Mouse (Mus musculus): ENCODE results near the gene Pole3. TPM values are rescaled to one million over a fixed set of nuclear protein-coding genes. Genes with fewer than 3 reads are reported as not detected.
"Not testable (repeated sequence)": the region's sequence is repeated elsewhere in the genome, so short reads cannot be mapped to it uniquely, and the experiment has no call there.

The Pole3 gene
- polyA plus RNA-seq, 1 experiment from 2014 or later, result 88.6 TPM

GRCm38 (mm10) chr4:62480709-62481605 lies 43.9 kb downstream of the Pole3 start:
- no peak overlapping the region for H3K27ac ChIP-seq
- WGBS, result 56% methylated on average over 10 of the region's 10 CpGs
- no peaks in the 10 kb centered on the region for H3K9me3 ChIP-seq
- H3K4me3 ChIP-seq, result no peak overlapping the region
- no peaks in the 10 kb centered on the region for H3K36me3 ChIP-seq
- peaks cover 6% of the 10 kb centered on the region; the same call in 1 of the 2 replicates for H3K4me1 ChIP-seq
- no peak overlapping the region for H3K4me2 ChIP-seq (replicated peaks)
- no peak for ATAC-seq (ENCODE audit: low FRiP score, low read depth)
- H3K9ac ChIP-seq, result no peak overlapping the region
- H3K27me3 ChIP-seq (replicated peaks), result peaks cover 17% of the 10 kb centered on the region

GRCm38 (mm10) chr4:62479937-62480708 lies 44.7 kb downstream of the Pole3 start, which contains the start of gene Bspry:
TSS of gene Bspry (plus strand) at chr4:62480053.
- H3K9me3 ChIP-seq, result no peaks in the 10 kb centered on the region
- H3K4me2 ChIP-seq (replicated peaks), result peak within 1 kb of the TSS; percentile 82
- peaks cover 6% of the 10 kb centered on the region; the same call in 1 of the 2 replicates for H3K4me1 ChIP-seq
- peak within 1 kb of the TSS; percentile 40 for H3K4me3 ChIP-seq
- H3K36me3 ChIP-seq, result no peaks in the 10 kb centered on the region
- H3K27ac ChIP-seq, result no peak within 1 kb of the TSS
- 2% methylated on average over 71 of the region's 71 CpGs for WGBS
- peak within 1 kb of the TSS; percentile 38; the same call in 1 of the 2 replicates for H3K9ac ChIP-seq
- peaks cover 17% of the 10 kb centered on the region for H3K27me3 ChIP-seq (replicated peaks)
- ATAC-seq (ENCODE audit: low FRiP score, low read depth), result peak; percentile 67

GRCm38 (mm10) chr4:62479593-62479936 lies 45.3 kb downstream of the Pole3 start:
- H3K36me3 ChIP-seq; H3K4me1 ChIP-seq; H3K9ac ChIP-seq; ATAC-seq (ENCODE audit: low FRiP score, low read depth); H3K9me3 ChIP-seq; H3K27ac ChIP-seq: not testable (repeated sequence)
- WGBS, result 15% methylated on average over 11 of the region's 11 CpGs
- Histone ChIP-seq H3K4me2 (replicated peaks) (peak overlapping the region; percentile 82), H3K4me3 (peak overlapping the region; percentile 40), H3K27me3 (replicated peaks) (peaks cover 17% of the 10 kb centered on the region)

- no peaks in the 10 kb centered on the region for H3K9me3 ChIP-seq
- peaks cover 6% of the 10 kb centered on the region; the same call in 1 of the 2 replicates for H3K4me1 ChIP-seq
- H3K27ac ChIP-seq, result no peak overlapping the region
- no peak for ATAC-seq (ENCODE audit: low FRiP score, low read depth)
- no peak overlapping the region for H3K4me3 ChIP-seq
- no peak overlapping the region for H3K9ac ChIP-seq
- H3K27me3 ChIP-seq (replicated peaks), result peaks cover 17% of the 10 kb centered on the region
- H3K36me3 ChIP-seq, result no peaks in the 10 kb centered on the region
- 87% methylated on average over 6 of the region's 6 CpGs for WGBS
- no peak overlapping the region for H3K4me2 ChIP-seq (replicated peaks)
Observed at GRCm38 (mm10) chr4:62477542-62478244, 47.2 kb downstream of the Pole3 start.

- H3K36me3 ChIP-seq, result no peaks in the 10 kb centered on the region
- H3K4me3 ChIP-seq, result no peak overlapping the region
- H3K9ac ChIP-seq, result no peak overlapping the region
- WGBS, result 90% methylated on average over 6 of the region's 6 CpGs
- no peaks in the 10 kb centered on the region for H3K9me3 ChIP-seq
- no peak for ATAC-seq (ENCODE audit: low FRiP score, low read depth)
- no peak overlapping the region for H3K27ac ChIP-seq
- peaks cover 12% of the 10 kb centered on the region for H3K27me3 ChIP-seq (replicated peaks)
- H3K4me2 ChIP-seq (replicated peaks), result no peak overlapping the region
- H3K4me1 ChIP-seq, result peaks cover 6% of the 10 kb centered on the region; the same call in 1 of the 2 replicates
Observed at GRCm38 (mm10) chr4:62475793-62476192, 49.1 kb downstream of the Pole3 start.

GRCm38 (mm10) chr4:62475131-62475530 lies 49.7 kb downstream of the Pole3 start:
- H3K4me2 ChIP-seq (replicated peaks), result no peak overlapping the region
- no peak overlapping the region for H3K27ac ChIP-seq

More at GRCm38 (mm10) chr4:62475131-62475530, 49.7 kb downstream of the Pole3 start:
- Histone ChIP-seq H3K27me3 (replicated peaks) (peaks cover 6% of the 10 kb centered on the region), H3K4me3 (no peak overlapping the region), H3K4me1 (peaks cover 6% of the 10 kb centered on the region; the same call in 1 of the 2 replicates), H3K9me3 (no peaks in the 10 kb centered on the region), H3K36me3 (no peaks in the 10 kb centered on the region), H3K9ac (no peak overlapping the region)
- no peak for ATAC-seq (ENCODE audit: low FRiP score, low read depth)
- whole genome bisulfite sequencing, result 72% methylated on average over 2 of the region's 2 CpGs

Other genes with a start within 250 kb of the Pole3 start
- 25.7 and 26.9 TPM in 2 replicates for gene Fkbp15, start 164.5 kb downstream of the Pole3 start, polyA plus RNA-seq (2016; fragmentation: Nextera tagmentation; extraction: Ambion mirVana)
- 39.7 and 40.7 TPM in 2 replicates for gene Slc31a1, start 164.3 kb downstream of the Pole3 start, polyA plus RNA-seq (2016; fragmentation: Nextera tagmentation; extraction: Ambion mirVana)
- gene Cdc26, start 116.4 kb downstream of the Pole3 start, polyA plus RNA-seq (2016; fragmentation: Nextera tagmentation; extraction: Ambion mirVana), result 139 and 140 TPM in 2 replicates
- 22.0 and 23.3 TPM in 2 replicates for gene Prpf4, start 116.3 kb downstream of the Pole3 start, polyA plus RNA-seq (2016; fragmentation: Nextera tagmentation; extraction: Ambion mirVana)
- gene Rnf183, start 89.8 kb downstream of the Pole3 start, polyA plus RNA-seq (2016; fragmentation: Nextera tagmentation; extraction: Ambion mirVana), result not detected in 2 replicates
- 5.7 and 6.8 TPM in 2 replicates for gene Wdr31, start 54.2 kb downstream of the Pole3 start, polyA plus RNA-seq (2016; fragmentation: Nextera tagmentation; extraction: Ambion mirVana)
- 0.65 and 0.74 TPM in 2 replicates for gene Bspry, start 45.0 kb downstream of the Pole3 start, polyA plus RNA-seq (2016; fragmentation: Nextera tagmentation; extraction: Ambion mirVana)
- 14.6 and 14.8 TPM in 2 replicates for gene Hdhd3, start 21.6 kb downstream of the Pole3 start, polyA plus RNA-seq (2016; fragmentation: Nextera tagmentation; extraction: Ambion mirVana)
- 65.3 and 69.1 TPM in 2 replicates for gene Alad, start 5.2 kb downstream of the Pole3 start, polyA plus RNA-seq (2016; fragmentation: Nextera tagmentation; extraction: Ambion mirVana)
- gene 4933430I17Rik, start 301 bp upstream of the Pole3 start, polyA plus RNA-seq (2016; fragmentation: Nextera tagmentation; extraction: Ambion mirVana), result 1.1 TPM in 2 replicates
- 77.2 and 77.3 TPM in 2 replicates for gene Rgs3, start 34.8 kb upstream of the Pole3 start, polyA plus RNA-seq (2016; fragmentation: Nextera tagmentation; extraction: Ambion mirVana)